Mouse (Mus musculus) cerebellum, adult 11-12 months (tissue): ENCODE measurements at regions not wholly inside any gene's neighbourhood (a gene's known extent, or its start where the extent isn't known, plus 50 kb on each side); places are given as distances from the start of the nearest gene placed in this dataset.
"Not testable (repeated sequence)": the region's sequence is repeated elsewhere in the genome, so short reads cannot be mapped to it uniquely, and the experiment has no call there.

Experiments used
- DNase-seq: peaks from one replicate; pipeline ENCODE4 v3.0.0; 2022

DNA sequence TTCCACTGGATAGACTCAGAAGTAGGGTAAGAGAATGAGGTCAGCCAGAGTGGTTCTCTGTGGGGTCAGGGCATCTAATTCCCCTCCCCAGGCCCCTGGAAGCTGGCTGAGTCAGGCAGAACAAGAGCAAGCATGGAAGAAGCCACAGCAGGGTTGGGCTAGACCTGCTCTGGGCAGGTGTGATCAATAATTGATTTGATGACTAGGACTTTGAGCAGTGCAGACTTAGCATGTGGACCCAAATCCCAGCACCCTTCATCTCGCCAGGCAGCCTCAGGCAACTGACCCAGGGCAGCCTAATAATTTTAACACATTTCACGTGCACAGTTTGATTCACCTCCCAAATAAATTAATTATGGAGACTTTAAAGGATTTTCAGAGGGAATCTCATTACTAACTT lies 67.2 kb downstream of the Qdpr start:
- DNase-seq, result no peak

DNA sequence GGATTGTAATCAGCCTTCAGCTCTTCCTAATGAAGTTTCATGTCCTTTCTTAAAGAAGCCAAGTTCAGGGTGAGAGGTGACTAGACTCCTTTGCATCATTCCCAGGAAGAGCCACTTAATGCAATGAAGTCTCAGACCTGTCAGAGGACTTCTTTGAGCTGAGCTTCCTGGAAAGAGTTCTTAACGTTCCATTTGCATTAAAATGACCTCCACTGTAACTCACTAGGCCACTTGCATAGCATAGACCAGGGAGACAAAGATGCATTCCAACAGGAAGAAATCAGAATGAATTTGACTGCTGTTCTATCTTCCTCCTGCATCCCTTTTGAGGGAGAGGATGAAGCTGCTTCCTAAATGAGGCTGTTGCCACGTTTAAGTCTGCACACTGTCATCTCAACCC lies 71.5 kb downstream of the Qdpr start:
- DNase-seq, result no peak

DNA sequence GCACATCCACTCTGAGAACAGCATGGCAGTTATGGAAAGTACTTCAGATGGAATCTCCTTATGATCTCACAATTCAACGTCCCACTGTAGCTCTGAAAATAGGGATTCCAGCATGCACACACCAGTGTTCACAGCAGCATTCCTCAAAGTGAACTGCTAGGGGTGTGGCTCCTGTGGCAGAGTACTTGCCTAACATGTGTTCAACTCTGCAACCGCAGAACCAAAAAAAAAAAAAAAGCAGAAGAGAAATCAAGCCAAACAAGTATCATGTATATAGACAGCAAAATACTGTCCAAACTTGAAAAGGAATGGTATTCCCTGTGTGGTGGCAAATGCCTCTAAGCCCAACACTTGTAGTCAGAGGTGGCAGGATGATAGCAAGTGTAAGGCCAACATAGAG lies 77.0 kb downstream of the Qdpr start:
- no peak for DNase-seq

DNA sequence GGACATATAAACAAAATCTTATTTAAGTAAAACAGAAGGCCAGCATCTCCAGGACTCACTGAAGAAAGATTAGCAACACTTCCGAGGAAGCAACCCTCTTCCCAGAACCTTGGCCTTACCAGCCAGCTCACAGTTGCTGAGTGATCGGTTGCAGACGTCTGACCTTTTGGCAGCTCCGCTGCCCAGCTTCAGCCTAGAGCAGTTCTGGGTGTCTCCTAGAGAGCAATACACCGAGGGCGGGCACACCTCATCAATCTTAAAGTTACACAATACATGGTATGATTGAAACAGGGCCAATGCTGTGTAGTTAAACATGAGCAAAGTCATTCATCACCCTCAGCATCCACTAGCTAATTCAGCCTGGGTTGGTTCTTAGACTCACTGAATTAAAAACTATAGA lies 81.6 kb downstream of the Qdpr start:
- DNase-seq, result no peak

DNA sequence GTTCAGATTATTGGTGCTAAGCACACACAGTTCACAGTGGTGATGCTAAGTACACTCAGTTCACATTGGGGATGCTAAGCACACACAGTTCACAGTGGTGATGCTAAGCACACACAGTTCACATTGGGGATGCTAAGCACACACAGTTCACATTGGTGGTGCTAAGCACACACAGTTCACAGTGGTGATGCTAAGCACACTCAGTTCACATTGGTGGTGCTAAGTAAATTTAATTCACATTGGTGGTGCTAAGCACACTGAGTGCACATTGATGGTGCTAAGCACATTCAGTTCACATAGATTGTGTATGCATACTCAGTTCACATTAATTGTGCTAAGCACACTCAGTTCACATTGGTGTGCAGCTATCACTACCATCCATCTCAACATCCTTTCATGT lies 89.8 kb downstream of the Qdpr start:
- DNase-seq, result no peak

DNA sequence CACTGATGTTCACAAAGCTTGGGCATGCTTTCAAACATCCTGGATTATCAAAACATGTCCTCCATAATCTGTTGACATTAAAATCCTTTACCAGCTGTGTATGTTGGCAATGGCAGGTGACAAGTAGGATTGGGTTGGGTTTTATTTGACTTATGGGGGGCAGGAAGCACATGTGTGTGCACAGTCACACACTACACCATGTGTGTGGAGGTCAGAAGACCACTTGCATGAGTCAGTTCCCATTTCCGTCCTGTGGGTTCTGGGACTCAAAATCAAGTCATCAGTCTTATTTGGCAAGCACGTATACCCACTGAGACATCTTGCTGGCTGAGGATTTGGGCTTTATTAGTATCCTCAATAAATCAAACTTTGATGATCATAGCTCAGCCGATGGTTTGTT lies 109.6 kb downstream of the Qdpr start:
- DNase-seq, result no peak

DNA sequence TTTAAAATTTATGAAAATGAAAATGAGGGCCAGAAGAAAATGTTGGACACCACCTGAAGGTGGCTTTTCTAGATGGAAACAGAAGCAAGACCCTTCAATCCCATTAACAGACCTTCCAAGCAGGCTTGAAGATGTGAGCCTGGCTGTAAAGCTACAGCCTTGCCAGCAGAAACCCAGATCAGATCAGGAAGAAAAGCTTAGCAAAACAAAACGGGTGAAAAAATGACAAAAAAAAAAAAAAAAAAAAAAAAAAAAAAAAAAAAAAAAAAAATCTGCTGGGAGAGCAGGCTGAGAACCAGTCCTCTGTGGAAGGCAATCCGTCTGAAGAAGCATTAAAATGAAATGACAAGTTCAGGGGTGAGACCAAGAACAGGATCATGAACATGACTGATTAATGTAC lies 113.2 kb downstream of the Qdpr start:
- no peak for DNase-seq

DNA sequence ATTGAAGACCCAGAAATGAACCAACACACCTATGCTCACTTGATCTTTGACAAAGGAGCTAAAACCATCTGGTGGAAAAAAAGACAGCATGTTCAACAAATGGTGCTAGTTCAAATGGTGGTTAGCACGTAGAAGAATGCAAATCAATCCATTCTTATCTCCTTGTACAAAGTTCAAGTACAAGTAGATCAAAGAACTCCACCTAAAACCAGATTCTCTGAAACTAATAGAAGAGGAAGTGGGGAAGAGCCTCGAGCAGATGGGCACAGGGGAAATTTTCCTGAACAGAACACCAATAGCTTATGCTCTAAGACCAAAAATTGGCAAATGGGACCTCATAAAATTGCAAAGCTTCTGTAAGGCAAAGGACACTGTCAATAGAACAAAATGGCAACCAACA lies 125.6 kb downstream of the Qdpr start:
- not testable (repeated sequence) for DNase-seq

DNA sequence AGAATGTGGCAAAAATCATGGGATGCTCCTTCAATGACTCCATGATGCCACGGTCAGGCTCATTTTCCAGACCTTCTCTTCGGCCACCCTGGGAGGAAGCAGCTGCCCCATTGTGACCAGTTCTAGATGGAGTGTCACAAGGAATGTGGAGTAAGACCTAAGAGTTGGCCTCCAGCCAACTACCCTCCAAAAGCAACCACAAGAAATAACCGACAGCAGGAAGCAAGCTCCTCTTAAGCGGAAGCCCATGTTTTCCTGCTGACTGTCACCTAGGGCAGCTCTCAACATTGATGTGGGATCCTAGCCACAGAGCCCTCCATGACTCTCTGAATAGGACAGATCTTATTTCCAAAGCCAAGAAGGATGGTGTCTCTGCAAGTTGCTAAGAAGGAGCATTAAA lies 126.5 kb downstream of the Qdpr start:
- DNase-seq, result no peak

DNA sequence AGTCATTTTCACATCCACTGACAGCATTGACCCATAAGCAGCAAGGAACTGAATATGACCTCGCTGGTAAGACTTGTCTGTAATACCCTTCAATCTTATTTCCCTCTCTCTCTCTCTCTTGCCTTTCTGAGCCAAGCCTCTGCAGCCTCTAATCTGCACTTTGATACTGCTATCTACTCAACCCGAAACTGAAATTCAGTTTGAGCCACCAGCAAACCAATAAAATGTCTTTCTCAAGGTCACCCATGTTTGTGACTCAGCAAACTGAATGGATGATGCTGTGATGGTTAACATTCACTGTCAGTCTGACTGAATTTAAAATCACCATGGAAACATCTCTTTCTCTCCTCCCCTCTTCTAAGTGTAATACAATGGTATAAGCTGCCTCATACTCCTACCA lies 132.0 kb downstream of the Qdpr start:
- DNase-seq, result no peak

DNA sequence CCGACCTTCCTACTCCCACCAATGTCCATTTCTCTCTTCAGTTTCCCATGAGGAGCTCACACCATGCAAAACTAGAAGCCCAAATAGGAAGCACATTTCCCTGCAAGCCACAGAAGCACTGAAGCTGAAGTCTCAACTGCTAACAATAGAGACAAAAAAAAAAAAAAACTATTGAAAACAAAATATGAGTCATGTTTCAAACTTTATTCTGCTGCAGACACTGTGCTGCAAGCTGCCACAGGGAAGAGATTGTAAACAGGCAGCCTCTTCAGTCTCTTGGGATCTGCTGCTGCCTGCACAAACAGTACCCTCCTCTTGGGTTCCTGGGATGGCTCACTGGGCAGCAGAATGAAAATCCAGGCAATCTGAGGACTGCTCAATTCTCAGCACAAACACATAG lies 148.9 kb downstream of the Qdpr start:
- DNase-seq, result no peak

DNA sequence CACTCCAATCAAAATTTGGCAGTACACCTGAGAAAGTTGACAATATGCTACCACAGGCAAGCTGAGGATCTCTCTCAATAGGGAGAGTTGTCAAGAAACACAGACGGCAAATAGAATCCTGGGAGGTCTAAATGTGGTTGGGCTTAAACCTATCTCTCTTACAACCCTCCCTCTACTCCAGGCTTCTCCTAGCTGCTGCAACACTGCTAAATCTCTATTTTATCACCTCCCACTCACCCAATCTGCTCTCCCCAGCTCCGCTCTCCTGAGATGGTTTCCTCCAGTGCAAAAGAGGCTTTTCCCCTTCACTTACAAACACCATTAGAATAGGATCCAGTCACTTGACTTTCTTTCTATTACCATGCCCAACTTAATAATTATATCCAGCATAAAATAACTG lies 151.2 kb downstream of the Qdpr start:
- DNase-seq, result no peak

DNA sequence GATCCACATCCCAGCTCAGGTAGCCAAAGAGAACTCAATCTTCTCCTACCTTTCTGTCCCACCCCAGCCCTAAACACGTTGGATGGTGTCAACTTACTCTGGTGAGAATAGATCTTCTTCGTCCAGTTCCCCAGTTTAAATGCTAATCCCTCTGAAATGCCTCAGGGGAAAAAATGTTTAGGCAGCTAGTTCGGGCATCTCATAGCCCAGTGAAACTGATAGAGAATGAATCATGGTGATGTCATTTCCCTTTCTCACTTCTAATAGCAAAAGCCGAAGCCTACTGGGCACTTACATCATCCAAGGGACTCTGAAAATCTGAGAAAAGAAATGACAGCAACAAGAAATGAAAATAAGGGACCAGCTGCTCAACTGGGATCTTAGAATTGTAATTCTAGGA lies 154.9 kb downstream of the Qdpr start:
- DNase-seq, result no peak

DNA sequence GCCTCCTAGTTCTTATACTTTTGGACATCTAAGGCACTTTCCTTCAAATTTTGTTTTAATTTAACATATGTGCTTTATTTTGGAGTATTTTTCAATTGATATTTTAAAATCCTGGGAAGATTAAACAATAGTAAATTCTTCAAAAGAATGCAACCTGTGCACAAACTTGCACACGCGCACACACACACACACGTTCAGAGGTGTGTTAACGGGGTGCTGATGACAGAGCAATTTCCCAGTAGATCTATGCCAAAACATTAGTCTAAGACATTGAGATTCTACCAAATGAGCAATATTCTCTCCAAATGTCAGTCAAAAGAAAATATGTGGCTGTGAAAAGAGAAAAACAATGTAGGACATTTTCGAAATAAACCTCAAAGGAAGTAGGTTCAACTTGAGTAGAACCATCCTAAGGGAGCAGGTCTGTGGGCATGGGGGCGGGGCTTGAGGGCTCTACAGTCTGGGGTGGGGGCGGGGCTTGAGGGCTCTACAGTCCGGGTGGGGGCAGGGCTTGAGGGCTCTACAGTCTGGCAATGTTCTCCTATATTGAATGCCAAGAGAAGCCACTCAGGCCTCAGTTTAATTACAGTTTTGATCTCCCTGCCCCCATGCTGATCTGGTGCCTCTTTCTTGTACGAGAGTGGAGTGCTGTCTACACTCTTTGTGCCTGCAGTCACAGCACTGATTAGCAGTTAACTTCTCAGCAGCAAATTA lies 157.0 kb downstream of the Qdpr start:
- DNase-seq, result no peak

DNA sequence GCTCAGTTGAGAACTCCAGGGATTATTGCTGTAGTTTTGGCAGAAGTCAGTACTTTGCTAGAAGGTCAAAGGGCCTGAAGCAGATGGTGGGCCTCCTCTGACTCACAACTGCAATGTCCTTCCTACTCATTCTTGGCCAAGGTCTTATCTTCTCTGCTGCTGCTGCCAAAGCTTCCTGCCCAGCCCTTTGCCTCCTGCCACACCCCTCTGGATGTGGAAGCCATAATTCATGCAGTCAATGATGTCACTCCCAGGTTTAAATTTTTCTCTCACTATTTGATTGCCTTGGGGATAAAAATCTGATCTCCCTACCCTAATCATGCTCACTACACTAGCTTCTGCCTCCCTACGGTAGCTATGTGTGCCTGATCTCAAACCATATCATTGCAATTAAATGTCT lies 157.7 kb downstream of the Qdpr start:
- DNase-seq, result no peak

DNA sequence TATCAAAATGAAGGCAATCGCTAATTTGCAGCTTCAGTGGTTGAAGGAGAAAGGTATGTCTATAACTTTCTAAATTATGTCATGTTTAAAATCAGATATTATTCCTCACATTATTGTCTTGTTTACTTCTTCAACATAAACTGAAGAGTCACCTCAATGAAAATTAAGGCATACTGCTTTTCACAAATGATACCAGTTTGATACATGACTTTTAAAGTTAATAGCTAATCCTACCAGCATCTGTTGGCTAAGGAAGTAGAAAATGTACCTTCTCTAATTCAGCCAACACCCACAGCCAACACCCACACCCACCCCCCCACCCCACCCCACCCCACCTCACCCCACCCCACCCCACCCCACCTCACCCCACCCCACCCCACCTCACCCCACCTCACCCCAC lies 158.3 kb downstream of the Qdpr start:
- DNase-seq, result no peak

DNA sequence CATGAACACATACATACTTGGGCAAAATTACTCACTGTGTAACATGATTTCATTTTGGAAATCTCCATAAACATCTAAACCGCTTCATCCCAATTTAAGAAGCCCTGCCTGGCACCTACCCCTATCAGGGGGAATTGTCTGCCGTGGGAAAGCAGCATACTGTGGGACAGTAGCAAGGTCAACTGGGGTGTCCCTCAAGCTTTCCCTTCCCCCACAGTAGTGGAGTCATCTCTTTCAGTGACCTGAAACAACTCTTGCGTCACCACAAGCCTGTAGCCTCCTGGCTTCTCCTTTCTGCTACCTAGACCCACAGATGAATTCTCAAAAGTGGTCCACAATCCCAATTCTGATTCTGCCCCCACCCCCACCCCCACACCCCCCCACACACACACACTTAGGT lies 158.8 kb downstream of the Qdpr start:
- DNase-seq, result no peak

DNA sequence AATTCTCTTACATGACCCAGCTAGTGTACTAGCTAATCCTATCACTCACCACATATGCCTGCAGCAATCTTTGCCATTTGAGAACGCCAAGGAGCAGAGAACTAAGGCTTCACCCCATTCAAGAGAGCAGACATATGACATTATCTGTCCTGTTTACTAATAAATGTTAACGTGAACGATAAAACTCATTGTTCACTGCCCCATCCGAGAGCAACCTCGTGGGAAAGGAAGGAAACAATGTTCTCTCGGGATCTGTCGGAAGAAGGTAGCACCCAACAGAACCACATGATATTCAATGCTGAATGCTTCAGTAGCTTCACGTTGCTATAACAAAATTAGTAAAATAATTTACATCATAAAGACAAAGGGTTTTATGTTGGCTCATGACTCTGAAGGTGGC lies 163.6 kb downstream of the Qdpr start:
- no peak for DNase-seq

DNA sequence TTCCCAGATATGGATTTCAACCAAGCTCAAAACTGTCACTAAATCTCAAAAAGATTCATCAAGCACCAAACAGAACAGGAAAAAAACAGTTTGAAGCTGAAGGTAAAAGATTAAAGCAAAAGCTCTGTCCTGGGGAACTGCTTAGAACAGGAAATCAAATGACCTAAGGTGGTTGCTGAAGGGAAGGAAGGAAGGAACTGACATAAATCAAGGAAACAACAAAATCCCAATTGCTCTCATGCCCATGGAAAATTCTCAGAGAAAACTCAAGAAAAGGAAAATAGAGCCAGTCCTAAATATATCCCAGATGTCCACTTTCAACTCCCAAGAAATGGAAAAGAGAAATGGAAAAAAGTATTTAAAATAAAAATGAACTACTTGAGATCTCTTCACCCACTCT lies 165.4 kb downstream of the Qdpr start:
- no peak for DNase-seq

DNA sequence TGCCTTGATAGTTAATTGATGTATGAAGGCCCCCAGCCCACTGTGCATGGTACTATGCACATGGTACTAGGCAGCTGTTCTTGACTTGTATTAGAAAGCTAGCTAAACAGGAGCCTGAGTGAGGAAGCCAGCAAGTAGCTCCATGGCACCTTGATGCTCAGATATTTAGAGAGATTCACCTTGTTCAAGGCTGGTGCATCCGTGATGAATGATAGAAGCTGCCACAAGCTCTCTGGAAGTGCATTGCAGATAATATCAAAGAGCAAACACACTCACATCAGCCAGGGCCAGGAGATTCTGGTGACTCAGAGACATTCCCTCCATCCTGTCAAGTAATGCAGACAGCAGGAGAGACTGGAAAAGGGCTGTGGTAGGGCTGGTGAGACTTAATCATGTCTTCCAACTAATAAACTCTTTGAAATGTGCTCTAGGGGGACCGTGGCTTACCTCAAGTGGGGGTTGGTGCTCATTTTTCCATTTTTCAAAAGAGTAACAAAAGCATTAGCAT lies 166.1 kb downstream of the Qdpr start:
- DNase-seq, result no peak

DNA sequence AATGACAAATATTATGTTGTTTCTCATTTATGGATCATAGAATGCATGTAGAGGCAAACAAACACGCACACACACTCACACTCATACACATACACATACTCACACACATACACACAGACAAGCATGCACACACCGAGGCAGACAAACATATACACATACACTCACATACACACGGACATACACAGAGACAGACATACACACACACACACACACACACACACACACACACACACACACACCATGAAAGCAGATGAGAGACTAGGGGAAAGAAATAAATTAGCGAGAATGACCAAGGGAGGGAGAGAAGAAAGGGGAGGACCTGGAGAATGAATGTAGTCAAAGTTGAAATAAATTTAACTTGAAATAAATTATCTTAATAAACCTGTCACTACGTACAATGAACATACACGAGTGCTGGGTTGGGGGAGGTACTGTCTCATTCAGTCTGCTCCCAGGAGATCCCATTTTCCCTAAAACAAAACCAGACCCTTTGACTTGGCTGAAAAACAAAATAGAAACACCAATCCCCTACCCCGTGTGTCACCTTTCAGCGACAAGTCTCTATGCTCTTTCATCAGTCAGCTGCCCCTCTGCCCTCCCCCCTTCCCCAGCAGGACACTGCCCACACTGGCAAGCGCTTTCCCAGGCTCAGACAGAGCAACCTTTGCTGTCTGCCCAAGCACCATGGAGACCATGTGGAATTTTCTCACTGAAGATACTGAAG lies 167.7 kb downstream of the Qdpr start:
- DNase-seq, result no peak

DNA sequence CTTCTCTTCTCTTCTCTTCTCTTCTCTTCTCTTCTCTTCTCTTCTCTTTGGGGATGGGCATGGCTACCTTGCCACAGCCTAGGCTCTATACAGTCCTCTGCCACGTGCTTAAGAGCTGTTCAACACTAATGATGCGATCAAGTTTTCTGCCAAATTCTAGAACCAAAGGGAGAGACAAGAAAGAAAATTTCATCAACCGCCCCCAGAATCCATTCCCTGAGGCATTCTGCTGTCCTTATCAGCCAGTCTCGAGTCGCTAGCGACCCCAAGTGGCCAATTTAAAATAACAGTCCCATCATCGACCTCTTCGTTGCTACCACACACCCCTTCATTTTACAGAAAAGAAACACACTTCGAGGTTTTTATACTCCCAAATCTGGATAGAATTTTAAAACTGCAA lies 171.5 kb downstream of the Qdpr start:
- peak; percentile 8 for DNase-seq

DNA sequence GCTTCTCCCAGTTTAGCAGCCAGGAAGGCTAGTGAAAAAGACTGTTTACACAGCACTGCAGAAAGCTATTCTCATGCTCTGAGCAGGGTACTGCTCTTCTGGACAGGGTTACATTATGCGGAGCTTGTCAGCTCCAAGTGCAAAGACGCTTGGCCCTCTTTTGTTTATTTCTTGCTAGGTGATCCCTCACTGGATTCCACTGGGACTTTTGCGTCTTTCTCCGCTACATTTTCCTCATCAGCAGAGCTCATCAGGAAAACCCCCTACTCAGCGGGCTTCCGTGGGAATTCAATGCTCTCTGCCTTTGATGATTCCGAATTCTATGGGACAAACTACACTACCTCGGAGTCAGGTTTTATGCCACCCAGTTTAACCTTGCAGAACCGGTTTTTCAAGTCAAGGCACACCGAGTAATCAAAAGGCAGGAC lies 172.0 kb downstream of the Qdpr start:
- no peak for DNase-seq

DNA sequence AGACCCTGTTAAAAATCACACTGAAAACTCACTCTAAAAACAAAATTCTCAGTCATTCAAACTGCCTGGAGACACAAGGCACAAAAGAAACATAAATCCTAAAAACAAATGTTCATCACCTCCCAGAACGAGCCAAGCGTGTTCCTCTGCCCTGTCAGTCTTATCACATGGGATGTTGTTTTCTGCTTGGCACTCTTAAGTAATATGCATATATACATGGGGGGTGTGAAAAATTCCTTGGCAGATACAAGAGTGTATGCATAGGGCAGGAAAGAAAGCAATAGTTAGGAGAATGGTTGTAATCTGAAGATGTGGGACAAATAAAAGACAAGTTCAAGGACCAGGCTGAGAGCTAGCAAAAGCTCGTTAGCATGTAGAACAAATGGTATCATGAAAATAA lies 179.4 kb downstream of the Qdpr start:
- DNase-seq, result no peak

DNA sequence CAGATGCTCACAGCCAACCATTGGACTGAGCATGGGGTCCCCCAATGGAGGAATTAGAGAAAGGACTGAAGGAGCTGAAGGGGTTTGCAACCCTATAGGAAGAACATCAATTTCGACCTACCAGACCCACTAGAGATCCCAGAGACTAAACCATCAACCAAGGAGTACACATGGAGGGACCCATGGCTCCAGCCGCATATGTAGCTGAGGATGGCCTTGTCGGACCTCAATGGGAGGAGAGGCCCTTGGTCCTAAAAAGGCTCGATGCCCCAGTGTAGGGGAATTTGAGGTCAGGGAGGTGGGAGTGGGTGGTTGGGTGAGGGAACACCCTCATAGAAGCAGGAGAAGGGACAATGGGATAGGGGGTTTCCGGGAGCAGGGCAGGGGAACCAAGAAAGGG lies 180.6 kb downstream of the Qdpr start:
- DNase-seq, result no peak
